Mouse (Mus musculus) lung, postnatal 0 days (tissue): ENCODE data around the gene Gm10840.

Experiments used
- CTCF ChIP-seq: IDR thresholded peaks from 2 replicates; pipeline ENCODE4 v1.5.1; 2016; ENCODE audit warnings: antibody characterized with exemption, mild to moderate bottlenecking
- EP300 ChIP-seq: IDR thresholded peaks from 2 replicates; pipeline ENCODE4 v1.6.1; 2016; ENCODE audit warnings: antibody characterized with exemption, mild to moderate bottlenecking, control low read depth

- TF ChIP-seq CTCF (no peak), EP300 (no peak)
Measured at GRCm38 (mm10) chr11:106173228-106173627, 12.6 kb downstream of the Gm10840 start.
